Mouse (Mus musculus) heart, adult 18-20 months (tissue): ENCODE results near the gene Lix1. TPM values are rescaled to one million over a fixed set of nuclear protein-coding genes. Genes with fewer than 3 reads are reported as not detected.
"Not testable (repeated sequence)": the region's sequence is repeated elsewhere in the genome, so short reads cannot be mapped to it uniquely, and the experiment has no call there.

Source experiments
- DNase-seq, 2 experiments: peaks; one replicate each; pipeline ENCODE4 v3.0.0; 2021 to 2022; ENCODE audit warnings: mixed read lengths in 1 of 2
- total RNA-seq, 2 experiments: library from RNA; stranded (reverse); gene quantifications; 2 replicates each; pipeline ENCODE4 v1.2.3; 2021

Gene Lix1
- total RNA-seq, 2 experiments from 2014 or later, result 6.8 to 6.9 TPM

GRCm38 (mm10) chr17:17412176-17412575 is 9.7 kb downstream of the Lix1 start:
- no peak for DNase-seq

- no peak for DNase-seq
Measured at GRCm38 (mm10) chr17:17414206-17414605, 11.7 kb downstream of the Lix1 start.

DNA sequence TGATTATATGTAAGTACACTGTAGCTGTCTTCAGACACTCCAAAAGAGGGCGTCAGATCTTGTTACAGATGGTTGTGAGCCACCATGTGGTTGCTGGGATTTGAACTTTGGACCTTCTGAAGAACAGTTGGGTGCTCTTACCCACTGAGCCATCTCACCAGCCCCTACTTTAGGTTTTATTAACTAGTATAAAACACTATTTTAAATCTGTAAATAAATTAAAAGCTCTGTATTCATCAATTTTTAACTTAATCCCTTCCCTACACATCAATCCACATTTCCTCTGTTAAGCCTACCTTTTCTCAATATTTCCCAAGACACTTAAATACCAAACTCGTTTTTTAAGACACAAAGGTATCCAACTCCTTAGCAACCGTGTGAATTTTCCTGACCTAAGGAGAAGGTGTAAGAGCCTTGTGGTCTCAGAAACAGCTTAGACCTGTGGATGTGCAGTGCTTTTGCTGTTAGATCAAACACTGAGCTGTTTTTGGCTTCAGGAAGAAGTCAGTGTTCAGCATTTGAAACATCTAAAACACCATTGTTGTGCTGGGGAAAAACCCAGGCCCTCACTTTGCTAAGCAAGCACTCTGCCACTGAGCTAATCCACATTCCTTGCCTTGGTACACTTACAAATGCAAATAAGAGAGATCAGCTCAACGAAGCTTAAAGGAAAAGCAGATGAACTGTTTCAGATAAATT is 22.3 kb downstream of the Lix1 start:
- DNase-seq, result no peak

GRCm38 (mm10) chr17:17425308-17425813 is 22.9 kb downstream of the Lix1 start:
- no peak for DNase-seq

DNA sequence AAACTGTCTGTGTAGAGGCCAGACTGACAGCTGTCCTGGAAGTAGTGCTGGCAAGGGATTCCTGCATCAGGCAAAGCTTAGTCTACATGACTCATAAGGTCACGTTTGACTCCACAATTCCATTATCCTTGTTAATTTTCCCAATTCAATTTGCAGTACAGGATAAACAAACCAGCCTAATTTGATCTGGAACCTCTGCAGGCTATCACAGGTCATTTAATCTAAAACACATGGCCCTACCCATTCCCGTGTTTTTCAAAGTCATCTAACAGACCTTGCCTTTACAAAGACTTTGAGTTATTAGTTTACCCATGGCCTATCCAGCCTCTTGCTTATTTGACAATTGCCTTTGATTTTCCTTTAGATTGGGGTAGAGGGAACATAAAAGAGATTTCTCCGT is 23.4 kb downstream of the Lix1 start:
- DNase-seq, result no peak

GRCm38 (mm10) chr17:17428888-17429287 is 26.4 kb downstream of the Lix1 start:
- DNase-seq, result no peak

GRCm38 (mm10) chr17:17433679-17434078 is 31.2 kb downstream of the Lix1 start:
- DNase-seq, result no peak

GRCm38 (mm10) chr17:17438576-17439191 is 36.2 kb downstream of the Lix1 start:
- DNase-seq, result no peak

- no peak for DNase-seq
Measured at GRCm38 (mm10) chr17:17441876-17442498, 39.5 kb downstream of the Lix1 start.

DNA sequence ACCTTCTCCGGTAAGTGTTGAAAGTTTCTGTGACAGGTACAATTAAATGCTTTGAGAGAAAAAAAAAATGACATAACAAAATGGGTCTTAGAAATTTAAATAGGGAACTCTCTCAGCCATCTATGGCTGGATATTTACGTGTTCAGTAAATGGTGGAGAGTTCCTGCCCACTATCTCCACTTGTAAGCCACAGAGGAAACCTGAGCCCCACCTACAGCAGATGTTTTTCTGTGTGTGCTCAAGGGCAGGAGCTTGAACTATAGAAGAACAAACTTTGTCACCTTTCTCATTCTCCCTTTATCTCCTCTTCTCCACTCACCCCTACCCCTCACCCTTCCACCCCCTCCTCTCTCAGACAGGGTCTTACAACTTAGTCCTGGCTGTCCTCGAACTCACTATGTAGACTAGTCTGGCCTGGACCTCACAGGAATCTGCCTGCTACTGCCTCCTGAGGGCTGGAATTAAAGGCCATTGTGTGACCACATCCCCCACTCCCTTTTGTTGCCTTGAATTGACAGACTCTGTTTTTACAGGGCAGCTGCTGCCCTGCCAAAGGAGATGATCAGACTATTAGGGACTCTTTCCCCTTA is 41.9 kb downstream of the Lix1 start:
- no peak for DNase-seq

- no peak for DNase-seq
Measured at GRCm38 (mm10) chr17:17446683-17447082, 44.2 kb downstream of the Lix1 start.

DNA sequence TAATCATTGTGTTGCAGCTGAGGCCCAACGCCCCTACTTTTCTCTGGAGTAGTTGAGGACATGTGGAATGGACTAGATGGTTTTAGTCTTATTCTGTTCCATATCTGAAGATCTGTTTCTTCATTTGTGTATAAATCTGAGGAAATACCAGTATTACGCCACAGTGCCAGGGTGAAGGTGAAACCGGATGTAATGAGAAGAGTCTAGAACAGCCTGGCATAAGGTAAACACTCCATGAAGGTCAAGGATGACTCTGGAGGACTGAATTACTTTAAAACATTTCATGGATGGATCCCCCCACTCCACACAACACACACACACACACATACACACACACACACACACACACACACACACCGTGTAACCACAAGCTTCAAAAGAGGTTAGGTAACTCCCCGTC is 45.3 kb downstream of the Lix1 start:
- DNase-seq, result no peak

DNA sequence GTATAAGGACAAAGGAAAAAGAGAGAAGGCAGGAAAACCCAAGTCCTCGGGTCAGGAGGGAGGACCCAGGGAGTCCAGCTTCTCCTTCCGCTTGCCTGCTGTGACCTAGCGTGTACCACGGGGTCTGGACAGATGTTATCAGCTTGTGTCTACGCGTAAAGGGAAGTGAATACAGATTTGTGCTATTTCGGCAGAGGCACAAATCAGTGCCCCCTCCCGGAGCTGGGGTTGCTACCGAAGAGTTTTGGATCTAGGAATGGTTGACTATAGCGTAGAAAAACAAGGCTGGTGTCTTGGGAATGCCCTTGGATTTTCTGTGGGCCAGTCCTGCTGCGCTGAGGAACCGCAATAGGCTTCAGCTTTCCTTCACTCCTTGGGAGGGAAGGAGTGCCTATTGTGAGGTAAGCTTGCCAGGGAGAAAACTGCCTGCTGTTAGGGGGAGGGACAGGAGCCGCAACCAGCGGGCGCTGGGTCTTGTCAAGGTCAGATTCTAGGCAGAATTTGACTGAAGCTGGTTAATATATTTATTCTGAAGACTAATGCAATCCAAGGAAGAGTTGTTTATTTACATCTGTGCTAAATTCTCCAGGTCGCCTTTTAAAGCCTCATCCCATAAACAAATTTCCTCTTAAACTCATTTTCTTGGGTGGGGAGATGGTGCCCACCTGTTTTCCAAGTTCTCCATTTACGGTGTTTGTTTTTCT is 46.4 kb downstream of the Lix1 start:
- peak; percentile 73 to 75 for DNase-seq

DNA sequence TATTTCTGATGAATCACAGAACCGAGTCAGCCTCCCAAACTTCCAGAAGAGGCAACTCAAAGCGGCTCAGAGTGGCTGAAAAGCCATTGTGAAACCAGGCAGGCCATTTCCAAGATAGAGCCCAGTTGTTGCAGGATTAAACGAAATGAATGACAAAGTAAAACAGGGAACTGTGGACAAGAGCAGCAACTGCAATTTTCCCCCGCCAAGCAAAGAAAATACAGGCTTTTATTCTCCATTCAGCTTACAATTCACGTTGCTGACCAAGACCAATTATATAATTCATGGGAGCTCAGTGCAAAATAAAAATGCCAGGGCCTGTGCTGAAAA is 46.9 kb downstream of the Lix1 start:
- peak; percentile 7 to 54 for DNase-seq

- DNase-seq, result no peak
Measured at GRCm38 (mm10) chr17:17451102-17451501, 48.6 kb downstream of the Lix1 start.

- DNase-seq, result no peak
Measured at GRCm38 (mm10) chr17:17452617-17453016, 50.1 kb downstream of the Lix1 start.

GRCm38 (mm10) chr17:17454573-17454972 is 52.1 kb downstream of the Lix1 start:
- DNase-seq, result no peak

DNA sequence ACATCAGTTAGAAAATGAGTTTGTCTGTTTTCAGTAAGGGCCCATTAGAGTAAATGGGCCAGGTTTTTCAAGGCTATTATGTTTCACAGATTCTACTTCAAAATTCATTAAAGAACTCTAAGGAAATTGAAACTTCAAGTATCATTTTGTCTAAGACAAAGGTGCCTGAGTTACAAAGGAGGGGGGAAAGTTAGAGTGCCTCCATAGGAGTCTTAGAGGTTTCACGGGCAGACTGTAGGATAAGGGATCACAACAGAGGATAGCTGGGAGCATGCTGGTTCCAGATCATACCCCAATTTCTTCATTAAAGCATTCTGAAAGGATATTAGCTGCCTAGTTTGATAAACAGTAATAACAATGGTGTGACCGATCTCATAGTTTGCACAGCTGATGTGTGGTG is 83.3 kb downstream of the Lix1 start:
- DNase-seq, result no peak

- no peak for DNase-seq
Measured at GRCm38 (mm10) chr17:17490820-17491621, 88.5 kb downstream of the Lix1 start.

DNA sequence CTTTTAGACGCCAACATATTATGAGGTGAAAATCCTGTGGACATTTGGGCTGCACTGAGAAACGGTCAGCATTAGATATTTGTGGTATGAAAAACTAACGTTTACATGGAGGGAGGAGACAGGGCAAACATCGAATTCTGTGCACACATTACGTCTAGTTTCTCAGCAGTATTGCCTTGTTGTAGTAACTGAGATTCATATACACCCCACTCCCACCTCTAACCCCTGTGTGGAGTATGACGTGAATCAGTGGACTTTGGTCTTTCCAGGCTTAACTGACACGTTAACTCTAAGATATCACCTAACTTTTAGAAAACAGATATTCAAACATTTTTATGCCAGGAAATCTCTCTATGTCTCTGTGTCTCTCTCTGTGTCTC is 89.1 kb downstream of the Lix1 start:
- no peak for DNase-seq

DNA sequence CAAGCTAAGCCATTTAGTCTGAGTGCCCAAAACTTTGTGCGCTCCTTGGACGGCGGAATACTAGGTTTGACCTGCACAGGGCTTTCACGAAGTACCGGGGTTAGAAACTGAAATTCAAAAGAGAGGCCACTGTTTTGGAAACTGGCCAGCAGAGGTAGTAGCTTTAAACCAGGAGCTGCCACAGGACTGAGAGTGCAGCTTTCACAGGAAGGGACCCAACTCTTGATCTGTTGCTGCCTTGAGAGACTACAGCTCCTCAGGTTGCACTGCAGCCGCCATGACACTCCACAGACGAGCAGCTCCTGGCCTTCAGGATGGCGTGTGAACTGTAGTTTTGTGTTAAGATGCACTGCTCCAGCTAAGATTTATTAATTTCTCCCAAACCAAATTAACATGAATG is 89.6 kb downstream of the Lix1 start:
- DNase-seq, result no peak

DNA sequence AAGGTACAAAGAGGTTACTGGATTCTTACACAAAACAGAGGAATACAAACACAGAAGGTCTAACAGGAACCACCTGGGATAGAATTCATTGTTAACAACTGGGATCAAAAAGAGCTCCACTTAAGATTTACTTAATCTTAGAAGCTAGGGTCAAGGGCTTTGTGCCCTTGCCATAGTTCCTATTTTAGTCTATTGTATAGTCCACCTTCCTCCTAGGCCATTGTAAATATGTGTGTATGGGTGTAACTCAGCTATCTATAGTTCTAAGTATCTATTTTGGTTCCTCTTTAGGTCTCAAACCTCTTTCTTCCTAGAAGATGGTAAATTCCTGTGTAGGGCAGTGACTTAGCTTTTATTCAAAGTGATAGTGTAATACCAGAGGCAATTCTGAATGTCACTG is 93.8 kb downstream of the Lix1 start:
- DNase-seq, result not testable (repeated sequence)
